Mouse (Mus musculus) MEL (cell line): ENCODE results near the gene Mpv17l2.

Source experiments
- CTCF ChIP-seq, 3 experiments: IDR thresholded peaks in 2 of 3; conservative IDR thresholded peaks in 1 of 3; 2 replicates each; pipeline ENCODE4 v1.5.1; 2011 to 2012; ENCODE audit warnings: low read length in 3 of 3, low read depth in 2 of 3, mild to moderate bottlenecking in 2 of 3, improper control_type of control experiment in 1 of 3, inconsistent platforms in 1 of 3, mixed read lengths in 1 of 3, moderate library complexity in 1 of 3; ENCODE audit not compliant: control insufficient read depth in 1 of 3, insufficient read depth in 1 of 3, poor library complexity in 1 of 3, severe bottlenecking in 1 of 3
- EP300 ChIP-seq, 2 experiments: IDR thresholded peaks; 2 replicates each; pipeline ENCODE4 v1.6.1; 2011; ENCODE audit warnings: improper control_type of control experiment in 2 of 2, low read length in 2 of 2, low read depth in 1 of 2, mild to moderate bottlenecking in 1 of 2
- GATA1 ChIP-seq: IDR thresholded peaks from 2 replicates; pipeline ENCODE4 v1.6.1; 2011; ENCODE audit warnings: low read depth, low read length, improper control_type of control experiment
- POLR2A ChIP-seq, 2 experiments: IDR thresholded peaks; 2 replicates each; pipeline ENCODE4 v1.6.1; 2011 to 2012; ENCODE audit warnings: low read length in 2 of 2, mild to moderate bottlenecking in 2 of 2, control low read depth in 1 of 2, improper control_type of control experiment in 1 of 2, low read depth in 1 of 2, moderate library complexity in 1 of 2; ENCODE audit not compliant: control insufficient read depth in 1 of 2, insufficient read depth in 1 of 2, poor library complexity in 1 of 2
- POLR2AphosphoS2 ChIP-seq: IDR thresholded peaks from 2 replicates; pipeline ENCODE4 v1.6.1; 2011; ENCODE audit warnings: low read length, improper control_type of control experiment
- SIN3A ChIP-seq: IDR thresholded peaks from 2 replicates; pipeline ENCODE4 v1.6.1; 2012; ENCODE audit warnings: low read length, improper control_type of control experiment, inconsistent platforms
- TCF12 ChIP-seq: IDR thresholded peaks from 2 replicates; pipeline ENCODE4 v1.6.1; 2014; ENCODE audit warnings: low read depth, mild to moderate bottlenecking, inconsistent platforms, low read length, improper control_type of control experiment, moderate library complexity
- ZMIZ1 ChIP-seq: IDR thresholded peaks from 2 replicates; pipeline ENCODE4 v1.6.1; 2012; ENCODE audit warnings: low read depth, mild to moderate bottlenecking, inconsistent platforms, low read length, improper control_type of control experiment, moderate library complexity

DNA sequence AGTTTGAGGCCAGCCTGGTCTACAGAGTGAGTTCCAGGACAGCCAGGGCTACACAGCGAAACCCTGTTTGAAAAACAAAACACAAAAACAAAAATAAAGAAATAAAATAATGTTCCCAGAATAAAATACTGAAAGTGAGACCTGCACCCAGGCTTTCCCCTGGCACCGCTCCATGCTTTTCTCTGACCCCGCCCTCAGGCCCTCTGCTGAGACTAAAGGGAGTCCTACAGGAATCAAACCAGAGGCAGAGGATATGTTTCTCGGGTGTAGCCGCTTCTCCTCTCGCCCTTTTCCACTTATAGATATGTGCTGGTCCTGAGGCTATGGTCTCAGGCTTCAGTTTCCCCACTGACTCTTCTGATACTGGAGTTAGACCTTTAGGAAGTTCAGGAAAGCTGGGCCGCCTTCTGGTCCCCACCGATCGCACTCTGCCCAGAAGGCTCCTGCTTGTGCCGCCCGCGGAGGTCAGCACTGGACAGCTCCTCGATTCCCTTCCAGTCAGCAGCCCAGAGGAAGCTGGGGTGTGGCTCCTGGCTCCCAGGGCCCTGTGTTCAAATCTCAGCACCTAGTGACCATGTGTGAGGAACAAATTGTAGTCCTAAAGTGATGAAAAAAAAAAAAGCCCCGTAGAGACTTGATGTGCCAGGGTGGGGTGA, 34.8 kb downstream of the Mpv17l2 start:
- TF ChIP-seq CTCF (IDR thresholded peaks at IDR 0.05 in 2 of 3, conservative IDR thresholded peaks at IDR 0.05 in 1 of 3; ENCODE audit: control insufficient read depth in 1 of 3, insufficient read depth in 1 of 3, low read depth in 2 of 3, low read length in 3 of 3, poor library complexity in 1 of 3, severe bottlenecking in 1 of 3) (no peak), TCF12 (no peak), EP300 (IDR thresholded peaks at IDR 0.05; ENCODE audit: low read depth in 1 of 2, low read length in 2 of 2) (no peak), POLR2AphosphoS2 (no peak), SIN3A (no peak), POLR2A (IDR thresholded peaks at IDR 0.05; ENCODE audit: control insufficient read depth in 1 of 2, insufficient read depth in 1 of 2, low read depth in 1 of 2, low read length in 2 of 2, poor library complexity in 1 of 2) (no peak), GATA1 (no peak), ZMIZ1 (no peak)
